Mouse (Mus musculus) CH12.LX (cell line): Measurements from ENCODE around the gene Smpd1.

Experiments used
- CTCF ChIP-seq, 2 experiments: IDR thresholded peaks in 1 of 2; conservative IDR thresholded peaks in 1 of 2; 2 replicates each; pipeline ENCODE4 v1.5.1; 2011 to 2012; ENCODE audit warnings: low read depth in 2 of 2, low read length in 2 of 2, improper control_type of control experiment in 1 of 2, inconsistent platforms in 1 of 2, mild to moderate bottlenecking in 1 of 2, moderate library complexity in 1 of 2
- E2F4 ChIP-seq: IDR thresholded peaks from 2 replicates; pipeline ENCODE4 v1.6.1; 2011; ENCODE audit warnings: low read depth, low read length, improper control_type of control experiment; ENCODE audit not compliant: insufficient replicate concordance
- NELFE ChIP-seq: IDR thresholded peaks from 2 replicates; pipeline ENCODE4 v1.6.1; 2011; ENCODE audit warnings: low read depth, low read length, improper control_type of control experiment
- POLR2A ChIP-seq: IDR thresholded peaks from 2 replicates; pipeline ENCODE4 v1.6.1; 2011; ENCODE audit warnings: low read depth, mild to moderate bottlenecking, improper control_type of control experiment, low read length
- RCOR1 ChIP-seq: conservative IDR thresholded peaks from 2 replicates; pipeline ENCODE4 v1.6.1; 2012; ENCODE audit warnings: low read depth, mild to moderate bottlenecking, inconsistent platforms, low read length, improper control_type of control experiment
- ZKSCAN1 ChIP-seq: IDR thresholded peaks from 2 replicates; pipeline ENCODE4 v1.6.1; 2012; ENCODE audit warnings: low read depth, inconsistent platforms, low read length, improper control_type of control experiment, borderline replicate concordance

DNA sequence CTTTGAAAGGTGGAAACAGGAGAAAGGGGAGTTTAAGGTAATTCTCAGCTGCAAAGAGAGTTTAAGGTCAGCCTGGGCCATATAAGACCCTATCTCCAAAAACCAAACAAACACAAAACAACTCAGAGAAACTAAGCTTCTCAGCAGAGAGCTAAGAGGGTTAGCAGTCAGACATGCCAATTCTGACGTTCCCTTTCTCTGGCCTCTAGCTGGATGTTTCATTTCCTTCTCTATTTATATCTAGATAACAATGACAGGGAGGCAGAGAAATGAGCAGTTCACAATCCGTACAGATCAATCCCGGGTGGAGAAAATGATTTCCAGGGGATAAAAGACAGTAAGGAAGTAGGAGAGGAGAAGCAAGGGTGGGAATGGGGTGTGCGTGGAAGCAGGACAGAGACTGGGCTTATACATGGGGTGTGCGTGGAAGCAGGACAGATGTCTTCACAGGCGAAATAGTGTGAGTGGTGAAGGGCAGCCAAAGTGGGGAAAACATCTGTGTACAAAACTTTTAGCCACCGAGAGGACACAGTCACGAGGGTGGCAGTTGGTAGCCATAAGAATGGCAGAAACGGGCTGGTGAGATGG, 34.3 kb downstream of the Smpd1 start:
- TF ChIP-seq NELFE (no peak), RCOR1 (no peak), POLR2A (no peak), CTCF (conservative IDR thresholded peaks at IDR 0.05 in 1 of 2, IDR thresholded peaks at IDR 0.05 in 1 of 2; ENCODE audit: low read depth in 2 of 2, low read length in 2 of 2) (no peak), E2F4 (no peak), ZKSCAN1 (no peak)
